Mouse (Mus musculus) CH12.LX (cell line): ENCODE results near the gene Srpk3.

Experiments used
- BHLHE40 ChIP-seq: IDR thresholded peaks from 2 replicates; pipeline ENCODE4 v1.6.1; 2011; ENCODE audit warnings: mild to moderate bottlenecking, low read depth, low read length, improper control_type of control experiment
- CTCF ChIP-seq, 2 experiments: IDR thresholded peaks in 1 of 2; conservative IDR thresholded peaks in 1 of 2; 2 replicates each; pipeline ENCODE4 v1.5.1; 2011 to 2012; ENCODE audit warnings: low read depth in 2 of 2, low read length in 2 of 2, improper control_type of control experiment in 1 of 2, inconsistent platforms in 1 of 2, mild to moderate bottlenecking in 1 of 2, moderate library complexity in 1 of 2
- EP300 ChIP-seq: IDR thresholded peaks from 2 replicates; pipeline ENCODE4 v1.6.1; 2011; ENCODE audit warnings: low read length, improper control_type of control experiment
- JUND ChIP-seq: conservative IDR thresholded peaks from 2 replicates; pipeline ENCODE4 v1.6.1; 2011; ENCODE audit warnings: low read depth, low read length, improper control_type of control experiment
- POLR2AphosphoS2 ChIP-seq: IDR thresholded peaks from 2 replicates; pipeline ENCODE4 v1.6.1; 2011; ENCODE audit warnings: low read depth, low read length, improper control_type of control experiment
- RAD21 ChIP-seq: IDR thresholded peaks from 2 replicates; pipeline ENCODE4 v1.6.1; 2011; ENCODE audit warnings: low read depth, mild to moderate bottlenecking, low read length, improper control_type of control experiment, moderate library complexity
- SIN3A ChIP-seq: IDR thresholded peaks from 2 replicates; pipeline ENCODE4 v1.6.1; 2012; ENCODE audit warnings: low read length, improper control_type of control experiment, inconsistent platforms
- TBP ChIP-seq: conservative IDR thresholded peaks from 2 replicates; pipeline ENCODE4 v1.6.1; 2011; ENCODE audit warnings: low read depth, low read length, improper control_type of control experiment
- USF2 ChIP-seq: conservative IDR thresholded peaks from 2 replicates; pipeline ENCODE4 v1.6.1; 2011; ENCODE audit warnings: low read depth, low read length, improper control_type of control experiment
- ZC3H11A ChIP-seq: IDR thresholded peaks from 2 replicates; pipeline ENCODE4 v1.6.1; 2012; ENCODE audit warnings: low read depth, mild to moderate bottlenecking, inconsistent platforms, low read length, improper control_type of control experiment
- ZNF384 ChIP-seq: IDR thresholded peaks from 2 replicates; pipeline ENCODE4 v1.6.1; 2012; ENCODE audit warnings: low read depth, low read length, improper control_type of control experiment, inconsistent platforms

DNA sequence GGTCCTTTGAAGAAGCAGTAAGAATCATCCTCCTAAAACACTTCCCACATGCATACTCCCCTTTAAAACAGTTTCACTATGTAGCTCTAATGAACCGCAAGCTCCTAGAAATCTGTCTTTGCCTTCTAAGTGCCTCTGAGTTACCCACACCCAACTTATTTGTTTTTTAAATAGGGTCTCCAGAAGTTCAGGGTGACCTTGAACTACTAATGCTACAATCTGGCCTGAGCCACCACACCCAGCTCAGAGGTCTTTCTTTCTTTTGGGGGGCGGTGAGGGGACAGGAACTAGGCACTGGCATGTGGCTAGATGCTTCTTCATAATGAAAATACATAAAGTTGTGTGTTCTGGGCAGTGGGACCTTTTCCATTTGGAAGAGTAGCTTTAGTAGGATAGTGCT is 23.3 kb downstream of the Srpk3 start:
- TF ChIP-seq JUND (no peak), BHLHE40 (no peak), SIN3A (no peak), USF2 (no peak), ZNF384 (no peak), RAD21 (no peak), ZC3H11A (no peak), EP300 (no peak), POLR2AphosphoS2 (no peak), CTCF (conservative IDR thresholded peaks at IDR 0.05 in 1 of 2, IDR thresholded peaks at IDR 0.05 in 1 of 2; ENCODE audit: low read depth in 2 of 2, low read length in 2 of 2) (no peak), TBP (no peak)
